Mouse (Mus musculus) testis, adult 2 months (tissue): Measurements from ENCODE around the gene Gm3625. TPM values are rescaled to one million over a fixed set of nuclear protein-coding genes. Genes with fewer than 3 reads are reported as not detected.
"Not testable (repeated sequence)": the region's sequence is repeated elsewhere in the genome, so short reads cannot be mapped to it uniquely, and the experiment has no call there.

Source experiments
- H3K27ac ChIP-seq: fragments of 200-500 bp; 2 replicates; pipeline ENCODE4 v1.5.1; 2012; ENCODE audit warnings: low read depth, low read length; ENCODE audit not compliant: control insufficient read depth, insufficient read depth
- H3K27me3 ChIP-seq: fragments of 200-500 bp; 2 replicates; pipeline ENCODE4 v1.6.1; 2012; ENCODE audit warnings: mild to moderate bottlenecking, low read length, moderate library complexity; ENCODE audit not compliant: control insufficient read depth, insufficient read depth
- H3K36me3 ChIP-seq: fragments of 200-500 bp; 2 replicates; pipeline ENCODE4 v1.6.1; 2012; ENCODE audit warnings: mild to moderate bottlenecking, low read length; ENCODE audit not compliant: control insufficient read depth, insufficient read depth
- H3K4me1 ChIP-seq: fragments of 200-500 bp; 2 replicates; pipeline ENCODE4 v1.6.1; 2012; ENCODE audit warnings: low read length; ENCODE audit not compliant: control insufficient read depth, insufficient read depth
- H3K4me3 ChIP-seq: fragments of 200-500 bp; 2 replicates; pipeline ENCODE4 v1.5.1; 2012; ENCODE audit warnings: low read depth, mild to moderate bottlenecking, low read length, moderate library complexity, mixed read lengths; ENCODE audit not compliant: control insufficient read depth
- CTCF ChIP-seq: fragments of 200-500 bp; IDR thresholded peaks from 2 replicates; pipeline ENCODE4 v1.5.1; 2012; ENCODE audit warnings: low read depth, mild to moderate bottlenecking, inconsistent platforms, low read length, moderate library complexity; ENCODE audit not compliant: control insufficient read depth, insufficient read depth, insufficient replicate concordance
- POLR2A ChIP-seq: fragments of 200-500 bp; IDR thresholded peaks from 2 replicates; pipeline ENCODE4 v1.6.1; 2012; ENCODE audit warnings: low read depth, mild to moderate bottlenecking, inconsistent platforms, low read length, moderate library complexity; ENCODE audit not compliant: control insufficient read depth
- polyA plus RNA-seq: library from polyadenylated mRNA; depleted of rRNA; stranded (reverse); fragments of >200 nt; gene quantifications from 2 replicates; pipeline ENCODE4 v1.2.3, GENCODE M21; 2012; rRNA removed

Gm3625 gene
- polyA plus RNA-seq, 1 experiment = not detected

DNA sequence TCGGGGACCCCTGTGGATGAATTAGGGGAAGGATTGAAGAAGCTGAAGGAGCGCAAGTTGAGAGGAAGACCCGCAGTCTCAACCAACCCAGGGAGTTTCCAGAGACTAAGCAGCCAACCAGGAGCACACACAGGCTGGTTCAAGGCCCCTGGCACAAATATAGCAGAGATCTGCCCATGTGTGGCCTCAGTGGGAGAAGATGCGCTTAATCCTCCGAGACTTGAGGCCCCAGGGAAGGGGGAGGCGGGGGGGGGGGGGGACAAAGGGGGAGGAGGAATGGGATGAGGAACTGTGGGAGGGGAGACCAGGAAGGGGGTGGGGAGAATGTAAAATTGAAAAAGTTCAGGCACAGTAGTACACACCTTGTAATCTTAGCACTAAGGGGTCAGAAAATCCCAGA, 37.3 kb downstream of the Gm3625 start:
- Histone ChIP-seq H3K27ac (no peak overlapping the region), H3K36me3 (no peaks in the 10 kb centered on the region), H3K27me3 (no peaks in the 10 kb centered on the region), H3K4me1 (peaks cover 7% of the 10 kb centered on the region), H3K4me3 (no peak overlapping the region)
- TF ChIP-seq CTCF = no peak
- no peak for TF ChIP-seq POLR2A

DNA sequence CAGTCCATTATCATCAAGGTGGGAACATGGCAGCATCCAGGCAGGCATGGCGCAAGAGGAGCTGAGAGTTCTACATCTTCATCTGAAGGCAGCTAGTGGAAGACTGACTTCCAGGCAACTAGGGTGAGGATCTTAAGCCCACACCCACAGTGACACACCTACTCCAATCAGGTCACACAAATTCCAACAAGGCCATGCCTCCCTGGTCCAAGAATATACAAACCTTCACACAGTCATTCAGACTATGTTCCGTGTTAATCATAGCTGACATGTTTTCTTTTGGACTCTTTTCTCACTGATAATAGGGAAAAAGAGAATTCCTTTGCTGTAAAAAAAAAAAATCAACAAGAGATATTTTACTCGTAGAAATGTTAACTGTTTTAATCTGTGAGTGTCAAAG, 39.0 kb downstream of the Gm3625 start:
- not testable (repeated sequence) for H3K27ac ChIP-seq, H3K4me1 ChIP-seq, H3K4me3 ChIP-seq, H3K36me3 ChIP-seq, H3K27me3 ChIP-seq

DNA sequence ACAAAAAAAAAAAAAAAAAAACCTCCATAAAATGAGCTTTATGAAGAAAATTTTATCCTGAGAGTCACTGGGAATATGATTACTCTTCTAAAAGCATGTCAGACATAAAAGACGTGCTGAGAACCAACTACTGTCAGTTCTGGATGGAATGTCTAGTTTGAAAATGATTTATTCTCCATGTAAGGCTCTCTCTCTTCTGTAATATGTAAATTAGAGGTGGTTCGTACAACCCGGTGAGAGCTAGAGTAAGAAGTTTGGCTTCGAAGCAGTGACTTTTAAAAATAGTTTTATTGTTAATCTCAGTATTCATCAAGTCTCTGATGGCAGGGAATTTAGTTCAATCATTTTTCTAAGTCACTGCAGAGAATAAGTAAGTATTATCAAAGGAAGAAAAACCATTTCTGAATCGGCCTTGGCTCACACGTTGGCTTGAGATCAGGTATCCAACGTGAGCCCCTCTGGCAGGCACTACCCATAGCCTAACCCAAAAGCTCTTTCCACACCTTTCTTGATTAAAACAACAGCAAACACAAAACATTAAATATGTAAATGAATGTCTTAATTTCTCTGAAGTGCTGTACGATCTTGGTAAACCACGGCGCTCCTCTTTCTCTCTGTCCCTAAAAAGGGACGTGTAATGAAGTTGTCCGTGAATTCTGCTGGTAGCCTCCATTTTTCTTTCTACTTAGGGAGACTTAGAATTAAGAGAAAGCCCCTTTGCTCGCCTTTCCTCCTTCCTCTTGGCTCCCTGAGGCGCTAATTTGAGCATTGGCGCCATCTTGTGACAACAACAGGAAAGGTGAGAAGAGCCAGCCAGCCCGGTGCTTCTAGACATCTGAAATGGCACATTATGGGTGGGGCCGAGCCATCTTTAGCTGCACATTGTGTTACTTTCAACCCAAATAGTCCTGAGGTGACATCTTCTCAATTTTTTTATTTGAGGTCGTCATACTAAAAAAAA, 44.4 kb downstream of the Gm3625 start:
- H3K4me3 ChIP-seq = no peak overlapping the region

DNA sequence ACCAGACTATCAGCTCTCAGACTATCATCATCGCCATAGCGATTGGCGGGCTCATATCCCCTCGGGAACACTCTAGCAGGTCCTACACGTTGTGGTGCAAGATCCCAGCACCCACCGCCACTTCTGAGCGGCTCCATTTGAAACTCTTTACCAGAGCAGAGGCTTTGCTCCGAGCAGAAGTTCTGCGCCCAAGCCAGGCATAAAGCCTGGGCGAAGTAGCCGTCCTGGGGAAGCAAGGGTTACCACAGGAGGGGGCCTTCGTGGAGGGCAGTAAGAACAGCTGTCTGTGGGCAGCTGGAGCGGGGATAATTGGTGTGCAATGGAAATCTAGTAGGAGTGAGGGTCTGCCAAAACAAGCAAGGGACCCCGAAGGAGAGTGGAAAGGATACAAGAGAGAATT, 45.2 kb downstream of the Gm3625 start:
- Histone ChIP-seq H3K4me1 (peaks cover 8% of the 10 kb centered on the region), H3K4me3 (peak overlapping the region; percentile 11; the same call in 1 of the 2 replicates), H3K36me3 (no peaks in the 10 kb centered on the region), H3K27ac (no peak overlapping the region), H3K27me3 (no peaks in the 10 kb centered on the region)
- TF ChIP-seq POLR2A (no peak), CTCF (no peak)

More for the DNA sequence above, 44.4 kb downstream of the Gm3625 start:
- H3K27ac ChIP-seq = no peak overlapping the region
- H3K36me3 ChIP-seq = no peaks in the 10 kb centered on the region
- H3K27me3 ChIP-seq = no peaks in the 10 kb centered on the region
- H3K4me1 ChIP-seq = peaks cover 8% of the 10 kb centered on the region
- TF ChIP-seq CTCF = peak; percentile 66; the same call in 1 of the 2 replicates
- TF ChIP-seq POLR2A = no peak

DNA sequence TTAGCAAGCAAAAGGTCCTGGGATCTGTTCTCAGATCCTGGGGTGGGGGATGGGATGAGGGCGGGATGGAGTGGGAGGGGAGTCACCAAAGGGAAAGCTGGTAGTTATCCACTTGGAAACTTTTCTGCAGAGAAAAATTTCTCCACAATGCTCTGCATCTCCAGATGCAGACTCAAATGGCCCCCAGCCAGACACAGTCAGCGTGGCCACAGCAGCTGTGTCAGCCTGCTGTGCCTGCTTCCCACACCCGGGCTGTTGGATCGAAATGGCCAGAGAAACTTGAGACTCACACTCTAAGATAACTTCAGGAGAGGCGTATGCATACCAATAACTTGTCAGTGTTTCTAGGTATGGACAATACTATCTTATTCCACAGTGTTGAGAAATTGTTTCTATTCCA, 46.2 kb downstream of the Gm3625 start:
- TF ChIP-seq POLR2A = no peak
- H3K4me3 ChIP-seq = no peak overlapping the region
- no peaks in the 10 kb centered on the region for H3K36me3 ChIP-seq

DNA sequence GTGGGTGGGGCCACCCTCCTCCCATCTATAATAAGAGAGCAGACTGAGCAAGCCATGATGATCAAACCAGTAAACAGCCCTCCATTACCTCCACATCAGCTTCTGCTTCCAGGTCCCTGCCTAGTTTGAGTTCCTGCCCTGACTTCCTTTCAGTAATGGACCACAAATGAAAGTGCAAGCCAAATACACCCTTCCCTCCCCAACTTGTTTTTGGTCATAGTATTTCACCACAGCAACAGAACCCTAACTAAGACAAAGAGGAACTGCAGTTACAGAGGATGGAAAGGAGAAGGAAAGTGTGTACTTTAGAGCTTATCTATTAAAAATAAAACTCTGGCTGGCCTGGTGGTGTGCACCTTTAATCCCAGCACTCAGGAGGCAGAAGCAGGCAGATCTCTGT, 47.3 kb downstream of the Gm3625 start:
- no peaks in the 10 kb centered on the region for H3K36me3 ChIP-seq
- TF ChIP-seq CTCF = no peak
- TF ChIP-seq POLR2A = no peak
- H3K4me3 ChIP-seq = no peak overlapping the region
- H3K4me1 ChIP-seq = peaks cover 3% of the 10 kb centered on the region
- H3K27ac ChIP-seq = no peak overlapping the region; the same call in 1 of the 2 replicates
- H3K27me3 ChIP-seq = no peaks in the 10 kb centered on the region

More for the DNA sequence above, 46.2 kb downstream of the Gm3625 start:
- H3K27ac ChIP-seq = no peak overlapping the region
- peaks cover 3% of the 10 kb centered on the region for H3K4me1 ChIP-seq
- H3K27me3 ChIP-seq = no peaks in the 10 kb centered on the region

DNA sequence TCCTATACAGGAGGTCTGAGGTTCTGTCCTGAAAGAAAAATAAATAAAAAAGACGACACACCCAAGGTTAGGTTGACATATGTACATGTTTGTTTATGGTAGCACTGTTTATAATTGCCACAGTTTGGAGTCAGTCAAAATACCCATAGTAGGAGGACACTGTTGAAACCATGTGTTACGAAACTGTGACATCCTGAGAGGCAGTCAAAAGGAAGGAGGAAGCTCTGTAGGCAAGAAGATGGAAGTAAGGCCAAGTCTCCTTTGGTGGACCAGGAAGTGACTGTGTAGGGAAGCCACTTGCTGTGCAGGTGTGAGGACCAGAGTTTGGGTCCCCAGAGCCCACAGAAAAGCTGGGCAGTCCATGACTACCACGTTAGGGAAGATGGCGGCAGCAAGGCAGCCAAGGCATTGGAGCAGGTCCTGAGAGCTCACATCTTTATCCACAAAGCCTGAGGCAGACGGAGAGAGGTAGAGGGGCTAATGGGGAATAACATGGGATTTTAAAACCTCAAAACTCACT, 48.3 kb downstream of the Gm3625 start:
- Histone ChIP-seq H3K36me3 (no peaks in the 10 kb centered on the region), H3K27me3 (no peaks in the 10 kb centered on the region), H3K4me3 (no peak overlapping the region), H3K27ac (no peak overlapping the region), H3K4me1 (peaks cover 3% of the 10 kb centered on the region)
- TF ChIP-seq CTCF (no peak), POLR2A (no peak)

Other genes starting within 250 kb of the Gm3625 start
- 15.3 and 16.4 TPM in 2 replicates for gene Ncoa1, start 115.7 kb downstream of the Gm3625 start, polyA plus RNA-seq
- gene Itsn2, start 289 bp downstream of the Gm3625 start, polyA plus RNA-seq = 83.6 and 90.0 TPM in 2 replicates
- gene Fam228a, start 145.5 kb upstream of the Gm3625 start, polyA plus RNA-seq = 14.6 TPM in 2 replicates
- gene Pfn4, start 176.1 kb upstream of the Gm3625 start, polyA plus RNA-seq = 165 and 173 TPM in 2 replicates
- 13.5 and 16.7 TPM in 2 replicates for gene Fam228b, start 176.3 kb upstream of the Gm3625 start, polyA plus RNA-seq
- gene Sf3b6, start 224.6 kb upstream of the Gm3625 start, polyA plus RNA-seq = 24.8 and 27.7 TPM in 2 replicates
- 0.47 and 0.68 TPM in 2 replicates for gene Fkbp1b, start 248.7 kb upstream of the Gm3625 start, polyA plus RNA-seq